Mouse (Mus musculus) thymus, postnatal 14 days (tissue): ENCODE results near the gene Tmem266.
A peak's percentile ranks its signal among the peaks of the same experiment; 100 is the strongest.

ENCODE experiments used
- DNase-seq: peaks from one replicate; pipeline ENCODE4 v3.0.0; 2021

Tmem266 gene

GRCm38 (mm10) chr9:55326515-55327233 is at the start of gene Tmem266, which contains the start of gene Nrg4:
Tmem266 (plus strand) TSS chr9:55326913.
Nrg4 (minus strand) TSS chr9:55326844.
- peak; percentile 82 for DNase-seq

GRCm38 (mm10) chr9:55277562-55277961 is 49.2 kb upstream of the Tmem266 start:
- no peak for DNase-seq

GRCm38 (mm10) chr9:55279114-55279825 is 47.4 kb upstream of the Tmem266 start:
- DNase-seq, result no peak

GRCm38 (mm10) chr9:55283516-55283915 is 43.2 kb upstream of the Tmem266 start:
- peak; percentile 26 for DNase-seq

GRCm38 (mm10) chr9:55285197-55285596 is 41.5 kb upstream of the Tmem266 start:
- DNase-seq, result no peak

- DNase-seq, result no peak
Measured at GRCm38 (mm10) chr9:55289475-55290198, 37.1 kb upstream of the Tmem266 start.

- no peak for DNase-seq
Measured at GRCm38 (mm10) chr9:55291966-55292365, 34.7 kb upstream of the Tmem266 start.

GRCm38 (mm10) chr9:55296221-55296620 is 30.5 kb upstream of the Tmem266 start:
- no peak for DNase-seq

GRCm38 (mm10) chr9:55307066-55307465 is 19.6 kb upstream of the Tmem266 start:
- no peak for DNase-seq

DNA sequence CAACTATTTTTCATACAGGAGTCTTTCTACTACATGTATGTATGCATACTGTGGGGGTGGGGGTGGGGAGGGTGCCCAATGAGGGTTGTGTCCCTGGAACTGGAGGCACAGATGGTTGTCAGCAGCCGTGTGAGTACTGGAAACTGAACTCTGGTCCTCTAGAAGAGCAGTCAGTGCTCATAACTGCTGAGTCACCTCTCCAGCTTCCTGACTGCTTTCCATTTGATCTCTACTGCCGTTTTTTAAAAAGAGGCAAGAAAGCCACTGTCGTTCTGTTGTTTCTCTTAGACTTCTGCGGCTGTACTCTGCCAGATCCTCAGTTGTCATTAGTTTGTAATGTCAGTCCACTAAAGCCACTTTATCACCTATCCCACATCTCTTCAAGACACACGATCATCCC is 19.2 kb upstream of the Tmem266 start:
- DNase-seq, result no peak

- no peak for DNase-seq
Measured at GRCm38 (mm10) chr9:55308455-55308854, 18.3 kb upstream of the Tmem266 start.

- DNase-seq, result peak; percentile 67
Measured at GRCm38 (mm10) chr9:55311560-55311959, 15.2 kb upstream of the Tmem266 start.

- DNase-seq, result no peak
Measured at GRCm38 (mm10) chr9:55313619-55314261, 13.0 kb upstream of the Tmem266 start.

DNA sequence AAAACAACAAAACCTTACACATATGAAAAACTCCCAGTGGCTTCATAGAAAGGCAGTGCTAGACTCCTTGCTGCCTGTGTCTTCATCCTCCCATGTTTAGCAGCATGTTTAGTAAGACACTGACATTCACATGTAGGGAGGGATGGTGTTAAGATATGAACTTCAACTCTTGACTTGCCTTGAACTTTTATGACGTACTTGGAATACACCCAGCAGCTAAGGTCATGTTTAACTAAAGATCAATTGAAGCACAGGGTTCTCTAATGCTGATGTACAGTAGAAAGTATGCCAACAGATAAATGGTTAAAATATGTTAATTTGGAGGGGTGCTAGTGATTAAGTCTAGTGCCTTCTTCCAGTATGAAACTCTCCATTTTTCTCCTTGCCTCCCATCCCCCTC is 4.1 kb upstream of the Tmem266 start:
- no peak for DNase-seq

GRCm38 (mm10) chr9:55324085-55324484 is 2.6 kb upstream of the Tmem266 start:
- DNase-seq, result no peak

DNA sequence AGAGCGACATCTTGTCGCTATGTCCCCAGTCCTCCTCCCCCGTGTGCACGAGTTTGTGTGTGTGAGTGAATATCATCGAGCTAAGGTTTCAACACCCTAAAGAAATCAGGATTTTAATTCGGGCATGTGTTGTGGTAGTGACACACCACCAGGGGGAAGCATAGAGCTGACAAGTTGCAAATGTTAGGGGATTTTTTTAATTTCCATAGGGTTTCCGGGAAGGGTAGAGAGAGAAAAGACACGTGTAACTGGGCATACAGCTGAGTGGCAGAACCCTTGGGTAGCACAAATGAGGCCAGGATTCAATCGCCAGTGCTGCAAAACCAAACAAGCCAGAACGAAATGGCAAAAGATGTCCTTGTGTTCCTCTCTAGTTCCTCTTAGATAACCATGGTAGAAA is 2.2 kb upstream of the Tmem266 start:
- no peak for DNase-seq

- no peak for DNase-seq
Measured at GRCm38 (mm10) chr9:55325061-55325460, 1.7 kb upstream of the Tmem266 start.

GRCm38 (mm10) chr9:55325564-55326514 is 874 bp upstream of the Tmem266 start:
- no peak for DNase-seq

DNA sequence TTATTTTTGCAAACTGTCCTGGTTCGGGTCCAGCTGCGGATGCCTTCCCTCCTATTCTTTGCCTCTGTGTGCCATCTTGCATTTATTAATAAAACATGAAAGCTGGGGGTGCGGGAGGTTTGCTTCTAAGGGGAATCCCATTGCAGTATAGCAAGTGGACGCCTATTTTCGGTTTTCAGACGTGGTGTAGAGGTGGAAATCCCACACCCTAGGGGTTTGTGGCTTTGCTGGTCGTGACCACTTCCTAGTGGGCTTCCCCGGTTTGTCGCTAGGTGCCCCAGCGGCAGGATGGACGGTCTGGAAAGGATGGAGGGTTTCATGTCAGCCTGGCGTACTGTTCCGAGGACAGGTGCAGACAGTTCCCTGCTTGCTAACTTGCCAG is 512 bp downstream of the Tmem266 start:
- DNase-seq, result peak; percentile 27

GRCm38 (mm10) chr9:55328151-55328918 is 1.6 kb downstream of the Tmem266 start:
- DNase-seq, result no peak

DNA sequence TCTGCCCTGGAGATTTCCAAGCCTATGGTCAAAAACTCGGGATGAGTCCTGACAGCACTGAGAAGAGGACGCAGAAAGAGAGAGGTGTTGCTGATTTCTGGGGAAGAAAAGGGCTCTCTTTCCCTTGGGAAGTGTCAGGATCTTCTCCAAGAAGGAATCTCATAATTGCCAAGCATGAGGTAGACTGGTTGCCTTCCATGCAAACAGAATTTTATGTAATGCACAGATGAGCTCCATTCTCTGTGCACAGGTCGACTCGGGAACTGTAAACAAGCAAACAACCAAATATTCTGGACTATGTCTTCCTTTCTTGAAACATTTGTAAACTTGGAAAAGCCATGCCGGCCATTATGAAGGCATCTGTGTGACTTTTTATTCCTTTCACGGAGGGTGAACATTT is 2.7 kb downstream of the Tmem266 start:
- no peak for DNase-seq
